8 mouse cellular contexts compared by ENCODE assay signal in the genomic region with DNA sequence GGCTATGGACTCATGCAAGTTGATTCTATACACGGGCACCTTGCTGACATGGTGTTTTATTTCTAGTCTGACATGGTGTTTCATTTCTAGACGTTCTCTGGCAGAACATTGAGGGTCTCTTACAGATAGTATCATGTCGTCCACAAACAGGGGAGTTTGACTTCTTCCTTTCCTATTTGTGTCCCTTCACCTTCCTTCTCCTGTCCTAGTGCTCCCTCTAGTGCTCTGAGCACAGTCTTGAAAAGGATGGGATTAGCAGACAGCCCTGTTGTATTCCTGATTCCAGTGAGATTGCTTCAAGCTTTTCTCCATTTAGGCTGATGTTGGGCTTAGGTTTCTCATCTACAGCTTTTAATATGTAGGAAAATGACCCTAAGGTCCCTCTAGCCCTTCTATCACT. TPM values are rescaled to one million over a fixed set of nuclear protein-coding genes. Genes with fewer than 3 reads are reported as not detected.
DNase-seq lines count a peak whose midpoint lies in the region; ATAC-seq lines count a peak whose summit lies in the region.

No protein-coding gene starts in this region.

- no peak for ATAC-seq in heart, embryonic 12.5 days (ENCODE audit: insufficient number of reproducible peaks, low FRiP score)
- no peak for ATAC-seq in embryonic facial prominence, embryonic 14.5 days (ENCODE audit: low read depth)
- ATAC-seq in monocyte, adult 5-6 weeks (replicated peaks; ENCODE audit: insufficient number of reproducible peaks, low FRiP score, low TSS enrichment, poor library complexity, severe bottlenecking) = no peak

- no peaks in the 10 kb centered on the region for H3K9me3 ChIP-seq in heart, embryonic 12.5 days (replicated peaks)
- H3K9me3 ChIP-seq in embryonic facial prominence, embryonic 14.5 days (ENCODE audit: control insufficient read depth, low read length) = no peaks in the 10 kb centered on the region

- H3K27me3 ChIP-seq in heart, embryonic 12.5 days (replicated peaks) = peaks cover 4% of the 10 kb centered on the region; the same call in 1 of the 2 replicates
- H3K27me3 ChIP-seq in embryonic facial prominence, embryonic 14.5 days (replicated peaks; ENCODE audit: control insufficient read depth, insufficient read depth, low read length) = no peaks in the 10 kb centered on the region

- peak; percentile 20 for DNase-seq in heart, postnatal 4 days
- peak; percentile 23 for DNase-seq in ovary, postnatal 14 days (ENCODE audit: low spot score)
- DNase-seq in ovary, postnatal 36 days (ENCODE audit: low spot score) = no peak
- DNase-seq in embryonic facial prominence, embryonic 14.5 days (ENCODE audit: low spot score) = peak; percentile 44
- peak; percentile 61 to 80 for DNase-seq in right cerebral cortex, postnatal 10 days (ENCODE audit: low spot score in 2 of 2)
- no peak for DNase-seq in ovary, adult 18-20 months (ENCODE audit: low spot score)

- H3K9ac ChIP-seq in heart, embryonic 12.5 days = no peak overlapping the region
- H3K9ac ChIP-seq in embryonic facial prominence, embryonic 14.5 days (ENCODE audit: low read depth, low read length) = no peak overlapping the region

- H3K36me3 ChIP-seq in heart, embryonic 12.5 days = no peaks in the 10 kb centered on the region
- no peaks in the 10 kb centered on the region for H3K36me3 ChIP-seq in embryonic facial prominence, embryonic 14.5 days (ENCODE audit: control insufficient read depth, insufficient read depth, low read length)

- no peaks in the 10 kb centered on the region for H3K4me1 ChIP-seq in heart, embryonic 12.5 days (replicated peaks)
- H3K4me1 ChIP-seq in embryonic facial prominence, embryonic 14.5 days (ENCODE audit: control insufficient read depth, insufficient read depth, low read length) = no peaks in the 10 kb centered on the region

- H3K4me2 ChIP-seq in heart, embryonic 12.5 days = no peak overlapping the region
- H3K4me2 ChIP-seq in embryonic facial prominence, embryonic 14.5 days (ENCODE audit: low read depth, low read length) = no peak overlapping the region

- H3K4me3 ChIP-seq in heart, embryonic 12.5 days = no peak overlapping the region
- no peak overlapping the region for H3K4me3 ChIP-seq in embryonic facial prominence, embryonic 14.5 days (ENCODE audit: low read depth, low read length)

- H3K27ac ChIP-seq in heart, embryonic 12.5 days (ENCODE audit: poor library complexity, severe bottlenecking) = no peak overlapping the region
- no peak overlapping the region for H3K27ac ChIP-seq in embryonic facial prominence, embryonic 14.5 days (replicated peaks; ENCODE audit: low read depth, low read length)

- WGBS in heart, embryonic 12.5 days = 34% methylated on average over 3 of the region's 3 CpGs
- 38% methylated on average over 3 of the region's 3 CpGs for WGBS in embryonic facial prominence, embryonic 14.5 days

RNA-seq across cellular contexts. Expression of a gene that starts 11.9 kb away (rescaled TPM):
- under 1 TPM; 0.17 to 0.32 TPM for total RNA-seq in heart, postnatal 4 days (2021)
- polyA plus RNA-seq in heart, embryonic 12.5 days (2016; fragmentation: Nextera tagmentation; extraction: Ambion mirVana) = not detected in 2 replicates
- polyA plus RNA-seq in embryonic facial prominence, embryonic 14.5 days (2014; fragmentation: Nextera tagmentation; extraction: Ambion mirVana) = 0.60 and 0.97 TPM in 2 replicates
- total RNA-seq in monocyte, adult 5-6 weeks (2017) = not detected in 3 replicates

Comparison
In these comparisons a context has a peak if more than half of its experiments do, and no peak if none do; other contexts are left out.
1. DNase-seq: peak in heart, postnatal 4 days (single experiment), ovary, postnatal 14 days (single experiment), embryonic facial prominence, embryonic 14.5 days (single experiment) and right cerebral cortex, postnatal 10 days (2 of 2); none in ovary, postnatal 36 days (single experiment) and ovary, adult 18-20 months (single experiment).